Mouse (Mus musculus): ENCODE data around the gene Plk5. TPM values are rescaled to one million over a fixed set of nuclear protein-coding genes. Genes with fewer than 3 reads are reported as not detected.

Gene Plk5
- total and polyA plus RNA-seq, 2 experiments, result 1.4 to 6.6 TPM

DNA sequence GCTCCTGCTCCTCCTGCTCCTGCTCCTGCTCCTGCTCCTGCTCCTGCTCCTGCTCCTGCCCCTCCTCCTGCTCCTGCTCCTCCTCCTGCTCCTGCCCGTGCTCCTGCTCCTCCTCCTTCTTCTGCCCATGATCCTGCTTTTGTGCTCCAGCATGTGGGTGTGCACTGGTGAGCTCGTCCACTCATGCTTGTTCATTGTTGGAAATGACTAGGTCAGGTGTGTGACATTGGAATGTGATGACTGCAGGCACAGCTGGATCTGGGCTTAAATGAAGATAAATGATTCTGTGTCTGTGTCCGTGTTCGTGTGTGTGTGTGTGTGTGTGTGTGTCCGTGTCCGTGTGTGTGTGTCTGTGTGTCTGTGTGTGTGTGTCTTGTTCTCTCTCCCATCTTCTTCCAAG, 12.1 kb downstream of the Plk5 start:
- no peak for DNase-seq (ENCODE audit: extremely low read depth, low read depth, low spot score)
- no peak for TF ChIP-seq POLR2A (IDR thresholded peaks at IDR 0.05; ENCODE audit: extremely low read depth, insufficient read depth, low read length)
- no peak for TF ChIP-seq CTCF (IDR thresholded peaks at IDR 0.05; ENCODE audit: low read depth, low read length)
- WGBS, result 93% methylated on average over 6 of the region's 6 CpGs
- Histone ChIP-seq H3K4me3 (ENCODE audit: insufficient read depth, low read depth, low read length) (no peak overlapping the region), H3K9ac (ENCODE audit: low read depth, low read length) (no peak overlapping the region), H3K36me3 (ENCODE audit: control insufficient read depth, insufficient read depth, low read length) (no peaks in the 10 kb centered on the region), H3K79me2 (ENCODE audit: control insufficient read depth, insufficient read depth, low read length) (no peaks in the 10 kb centered on the region), H3K4me1 (ENCODE audit: control insufficient read depth, insufficient read depth, low read length) (peaks cover 3% of the 10 kb centered on the region; the same call in 1 of the 2 replicates), H3K27me3 (ENCODE audit: control insufficient read depth, insufficient read depth, low read length) (no peaks in the 10 kb centered on the region), H3K27ac (replicated peaks; ENCODE audit: insufficient read depth, low read depth, low read length) (no peak overlapping the region)

DNA sequence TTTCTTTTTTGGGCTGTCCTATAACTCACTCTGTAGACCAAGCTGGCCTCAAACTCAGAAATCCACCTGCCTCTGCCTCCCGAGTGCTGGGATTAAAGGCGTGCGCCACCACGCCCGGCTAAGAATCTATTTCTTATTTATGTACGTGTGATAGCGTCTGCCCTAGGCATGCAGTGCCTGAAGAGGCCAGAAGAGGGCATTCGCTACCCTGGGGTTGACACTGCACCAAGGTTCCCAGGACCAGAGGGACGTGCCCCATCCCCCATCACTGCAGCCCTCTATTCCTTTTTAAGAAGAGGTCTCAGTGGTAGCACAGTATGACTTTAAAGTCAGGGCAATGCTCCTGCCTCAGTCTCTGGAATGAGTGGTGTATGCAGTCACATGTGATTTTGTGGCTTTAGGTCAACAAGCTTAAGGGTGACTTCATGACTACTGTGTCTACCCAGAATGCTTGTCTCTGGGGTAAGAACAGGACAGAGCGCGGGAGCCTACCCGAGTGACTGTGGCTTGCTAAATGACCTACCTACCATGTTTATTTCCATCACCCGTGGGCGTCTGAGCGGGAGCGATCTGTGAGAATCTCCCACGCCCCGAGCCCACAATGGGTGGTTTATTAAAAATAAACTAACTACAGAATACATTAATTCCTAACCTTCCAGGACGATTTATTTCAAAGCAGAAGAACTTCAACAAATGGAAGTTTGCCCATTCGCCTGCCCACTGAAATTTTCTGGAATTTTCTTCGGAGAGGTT, 13.9 kb downstream of the Plk5 start:
- Histone ChIP-seq H3K79me2 (ENCODE audit: control insufficient read depth, insufficient read depth, low read length) (no peaks in the 10 kb centered on the region), H3K4me3 (ENCODE audit: insufficient read depth, low read depth, low read length) (no peak overlapping the region), H3K27me3 (ENCODE audit: control insufficient read depth, insufficient read depth, low read length) (no peaks in the 10 kb centered on the region), H3K27ac (replicated peaks; ENCODE audit: insufficient read depth, low read depth, low read length) (no peak overlapping the region), H3K4me1 (ENCODE audit: control insufficient read depth, insufficient read depth, low read length) (peaks cover 3% of the 10 kb centered on the region; the same call in 1 of the 2 replicates), H3K36me3 (ENCODE audit: control insufficient read depth, insufficient read depth, low read length) (no peaks in the 10 kb centered on the region), H3K9ac (ENCODE audit: low read depth, low read length) (no peak overlapping the region)
- DNase-seq (ENCODE audit: extremely low read depth, low read depth, low spot score), result no peak
- 74% methylated on average over 21 of the region's 21 CpGs for WGBS
- TF ChIP-seq POLR2A (IDR thresholded peaks at IDR 0.05; ENCODE audit: extremely low read depth, insufficient read depth, low read length), result no peak
- peak; percentile 70 for TF ChIP-seq CTCF (IDR thresholded peaks at IDR 0.05; ENCODE audit: low read depth, low read length)

DNA sequence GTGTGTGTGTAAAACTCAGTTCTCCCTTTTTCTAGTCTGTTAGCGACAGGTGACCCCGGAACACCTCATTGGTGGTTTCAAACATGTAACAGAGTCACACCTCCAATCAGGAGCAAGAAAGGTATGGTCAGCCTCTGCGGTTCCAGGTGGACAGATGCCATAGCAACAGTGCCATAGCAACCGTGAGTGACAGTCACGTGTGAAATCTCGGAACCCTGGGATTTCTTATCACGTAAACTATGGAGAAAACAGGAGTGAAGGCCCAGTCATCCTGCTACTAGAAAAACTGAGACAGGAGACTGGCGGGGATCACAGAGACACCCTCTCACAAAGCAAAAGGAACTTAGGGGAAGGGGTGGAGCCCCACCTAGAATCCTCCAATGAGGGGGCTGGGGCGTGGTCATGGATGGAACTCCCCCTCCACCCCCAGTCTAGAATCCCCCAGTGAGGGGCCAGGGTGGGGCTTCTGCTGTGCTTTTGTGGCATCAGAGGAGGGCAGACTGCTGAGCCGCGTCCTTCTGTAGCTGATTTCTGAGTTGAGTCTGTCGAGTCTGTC, 15.2 kb downstream of the Plk5 start:
- Histone ChIP-seq H3K4me1 (ENCODE audit: control insufficient read depth, insufficient read depth, low read length) (peaks cover 3% of the 10 kb centered on the region; the same call in 1 of the 2 replicates), H3K27me3 (ENCODE audit: control insufficient read depth, insufficient read depth, low read length) (no peaks in the 10 kb centered on the region), H3K79me2 (ENCODE audit: control insufficient read depth, insufficient read depth, low read length) (no peaks in the 10 kb centered on the region), H3K4me3 (ENCODE audit: insufficient read depth, low read depth, low read length) (no peak overlapping the region), H3K9ac (ENCODE audit: low read depth, low read length) (no peak overlapping the region), H3K27ac (replicated peaks; ENCODE audit: insufficient read depth, low read depth, low read length) (no peak overlapping the region), H3K36me3 (ENCODE audit: control insufficient read depth, insufficient read depth, low read length) (no peaks in the 10 kb centered on the region)
- peak; percentile 54 for DNase-seq (ENCODE audit: extremely low read depth, low read depth, low spot score)
- 23% methylated on average over 12 of the region's 12 CpGs for WGBS
- TF ChIP-seq POLR2A (IDR thresholded peaks at IDR 0.05; ENCODE audit: extremely low read depth, insufficient read depth, low read length) (no peak), CTCF (IDR thresholded peaks at IDR 0.05; ENCODE audit: low read depth, low read length) (no peak)

DNA sequence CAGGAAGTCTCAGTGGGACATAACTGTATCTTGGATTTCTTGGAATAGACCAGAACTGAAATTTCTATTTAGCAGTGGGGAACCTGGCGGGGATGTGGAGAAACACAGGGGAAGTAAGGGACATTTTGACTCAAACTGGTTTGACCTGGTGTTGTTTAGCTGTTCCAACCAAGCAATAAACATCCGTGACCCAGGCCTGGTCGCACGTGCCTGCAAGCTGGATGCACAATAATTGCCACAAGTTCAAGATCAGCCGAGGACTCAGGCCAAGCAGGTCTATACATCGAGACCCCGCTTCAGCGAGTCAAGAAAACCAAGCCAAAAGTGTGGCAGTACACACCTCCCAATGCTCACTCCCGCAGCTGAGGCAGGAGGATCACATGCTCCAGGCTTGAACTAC, 15.7 kb downstream of the Plk5 start:
- no peak overlapping the region for H3K4me3 ChIP-seq (ENCODE audit: insufficient read depth, low read depth, low read length)
- no peaks in the 10 kb centered on the region for H3K27me3 ChIP-seq (ENCODE audit: control insufficient read depth, insufficient read depth, low read length)
- H3K27ac ChIP-seq (replicated peaks; ENCODE audit: insufficient read depth, low read depth, low read length), result no peak overlapping the region
- DNase-seq (ENCODE audit: extremely low read depth, low read depth, low spot score), result no peak
- 74% methylated on average over 9 of the region's 9 CpGs for WGBS
- no peaks in the 10 kb centered on the region for H3K79me2 ChIP-seq (ENCODE audit: control insufficient read depth, insufficient read depth, low read length)
- H3K36me3 ChIP-seq (ENCODE audit: control insufficient read depth, insufficient read depth, low read length), result no peaks in the 10 kb centered on the region
- TF ChIP-seq CTCF (IDR thresholded peaks at IDR 0.05; ENCODE audit: low read depth, low read length), result no peak
- no peak for TF ChIP-seq POLR2A (IDR thresholded peaks at IDR 0.05; ENCODE audit: extremely low read depth, insufficient read depth, low read length)
- no peak overlapping the region for H3K9ac ChIP-seq (ENCODE audit: low read depth, low read length)
- H3K4me1 ChIP-seq (ENCODE audit: control insufficient read depth, insufficient read depth, low read length), result peaks cover 3% of the 10 kb centered on the region; the same call in 1 of the 2 replicates

DNA sequence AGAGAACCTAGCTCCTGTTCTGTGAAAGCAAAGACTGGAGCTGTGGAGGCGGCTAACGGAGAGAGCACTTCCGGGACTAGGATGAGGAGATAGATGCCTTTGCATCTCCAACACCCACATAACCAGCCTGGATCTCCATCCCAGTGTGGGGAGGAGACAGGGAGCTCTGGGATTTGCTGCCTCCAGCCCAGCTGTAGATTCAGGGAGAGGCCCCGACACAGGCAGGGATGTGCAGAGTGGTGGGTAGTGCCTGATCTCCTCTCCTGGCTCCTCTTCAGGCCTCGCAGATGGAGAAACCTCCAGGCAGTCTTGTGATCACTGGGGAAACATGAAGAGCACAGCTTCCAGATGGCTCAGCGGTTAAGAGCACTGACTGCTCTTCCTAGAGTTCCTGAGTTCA, 16.4 kb downstream of the Plk5 start:
- no peak for DNase-seq (ENCODE audit: extremely low read depth, low read depth, low spot score)
- TF ChIP-seq CTCF (IDR thresholded peaks at IDR 0.05; ENCODE audit: low read depth, low read length) (no peak), POLR2A (IDR thresholded peaks at IDR 0.05; ENCODE audit: extremely low read depth, insufficient read depth, low read length) (no peak)
- no peaks in the 10 kb centered on the region for H3K36me3 ChIP-seq (ENCODE audit: control insufficient read depth, insufficient read depth, low read length)
- no peak overlapping the region for H3K9ac ChIP-seq (ENCODE audit: low read depth, low read length)
- H3K4me3 ChIP-seq (ENCODE audit: insufficient read depth, low read depth, low read length), result no peak overlapping the region
- no peaks in the 10 kb centered on the region for H3K4me1 ChIP-seq (ENCODE audit: control insufficient read depth, insufficient read depth, low read length)
- 89% methylated on average over 6 of the region's 6 CpGs for WGBS
- no peaks in the 10 kb centered on the region for H3K79me2 ChIP-seq (ENCODE audit: control insufficient read depth, insufficient read depth, low read length)
- H3K27ac ChIP-seq (replicated peaks; ENCODE audit: insufficient read depth, low read depth, low read length), result no peak overlapping the region
- H3K27me3 ChIP-seq (ENCODE audit: control insufficient read depth, insufficient read depth, low read length), result no peaks in the 10 kb centered on the region

DNA sequence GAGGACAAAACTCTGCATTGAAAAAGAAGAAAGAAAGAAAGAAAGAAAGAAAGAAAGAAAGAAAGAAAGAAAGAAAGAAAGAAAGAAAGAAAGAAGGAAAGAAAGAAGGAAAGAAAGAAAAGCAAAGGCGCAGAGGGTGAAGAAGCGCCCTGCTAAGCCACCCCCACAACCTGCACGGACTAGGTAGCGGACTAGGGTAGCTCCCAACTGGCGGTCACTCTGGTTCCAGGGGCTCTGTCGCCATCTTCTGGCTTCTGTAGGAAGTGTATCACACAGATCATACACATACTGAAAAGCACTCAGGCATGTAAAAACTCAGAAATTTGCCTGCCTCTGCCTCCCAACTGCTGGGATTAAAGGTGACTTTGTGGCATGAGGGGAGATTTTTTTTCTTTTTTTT, 17.8 kb downstream of the Plk5 start:
- WGBS, result 26% methylated on average over 6 of the region's 6 CpGs
- no peaks in the 10 kb centered on the region for H3K27me3 ChIP-seq (ENCODE audit: control insufficient read depth, insufficient read depth, low read length)
- H3K4me1 ChIP-seq (ENCODE audit: control insufficient read depth, insufficient read depth, low read length), result no peaks in the 10 kb centered on the region
- H3K9ac ChIP-seq (ENCODE audit: low read depth, low read length), result no peak overlapping the region
- DNase-seq (ENCODE audit: extremely low read depth, low read depth, low spot score), result peak; percentile 53
- H3K4me3 ChIP-seq (ENCODE audit: insufficient read depth, low read depth, low read length), result no peak overlapping the region
- no peaks in the 10 kb centered on the region for H3K36me3 ChIP-seq (ENCODE audit: control insufficient read depth, insufficient read depth, low read length)
- TF ChIP-seq POLR2A (IDR thresholded peaks at IDR 0.05; ENCODE audit: extremely low read depth, insufficient read depth, low read length) (no peak), CTCF (IDR thresholded peaks at IDR 0.05; ENCODE audit: low read depth, low read length) (peak; percentile 84)
- no peaks in the 10 kb centered on the region for H3K79me2 ChIP-seq (ENCODE audit: control insufficient read depth, insufficient read depth, low read length)
- no peak overlapping the region for H3K27ac ChIP-seq (replicated peaks; ENCODE audit: insufficient read depth, low read depth, low read length)
